Mouse (Mus musculus) C2C12 (cell line): ENCODE measurements at regions not wholly inside any gene's neighbourhood (a gene's known extent, or its start where the extent isn't known, plus 50 kb on each side); places are given as distances from the start of the nearest gene placed in this dataset. TPM values are rescaled to one million over a fixed set of nuclear protein-coding genes. Genes with fewer than 3 reads are reported as not detected.

ENCODE experiments used
- H3K27me3 ChIP-seq: one replicate; pipeline ENCODE4 v1.6.1; 2011; ENCODE audit not compliant: control insufficient read depth, insufficient read depth, insufficient read length
- H3K36me3 ChIP-seq: one replicate; pipeline ENCODE4 v1.6.1; 2011; ENCODE audit not compliant: control insufficient read depth, insufficient read depth
- H3K4me3 ChIP-seq: one replicate; pipeline ENCODE4 v1.5.1; 2011; ENCODE audit warnings: mild to moderate bottlenecking, control low read depth; ENCODE audit not compliant: poor library complexity, insufficient read depth, severe bottlenecking
- H3K79me2 ChIP-seq: one replicate; pipeline ENCODE4 v1.6.1; 2011; ENCODE audit not compliant: control insufficient read depth, insufficient read depth
- H3K79me3 ChIP-seq: one replicate; pipeline ENCODE4 v1.6.1; 2011; ENCODE audit warnings: low read depth, control low read depth
- H3ac ChIP-seq: one replicate; pipeline ENCODE3; 2011; ENCODE audit warnings: low read depth; ENCODE audit not compliant: control insufficient read depth, insufficient read length
- CEBPB ChIP-seq: IDR thresholded peaks from one replicate; pipeline ENCODE4 v1.6.1; 2011; ENCODE audit warnings: low read depth, mild to moderate bottlenecking, control low read depth, moderate library complexity
- CTCF ChIP-seq: IDR thresholded peaks from one replicate; pipeline ENCODE4 v1.5.1; 2011; ENCODE audit not compliant: control insufficient read depth, insufficient read depth, insufficient read length
- FOSL1 ChIP-seq: IDR thresholded peaks from one replicate; pipeline ENCODE4 v1.8.0; 2011; ENCODE audit warnings: mild to moderate bottlenecking, low read length; ENCODE audit not compliant: poor library complexity, insufficient read depth, severe bottlenecking
- MAX ChIP-seq: IDR thresholded peaks from one replicate; pipeline ENCODE4 v1.6.1; 2011; ENCODE audit warnings: mild to moderate bottlenecking, control low read depth
- MYOD1 ChIP-seq: IDR thresholded peaks from one replicate; pipeline ENCODE4 v1.6.1; 2011; ENCODE audit warnings: low read depth; ENCODE audit not compliant: control insufficient read depth, insufficient read length
- MYOG ChIP-seq: IDR thresholded peaks from one replicate; pipeline ENCODE4 v1.6.1; 2011; ENCODE audit not compliant: control insufficient read depth, insufficient read length; ENCODE audit errors: extremely low read depth
- USF1 ChIP-seq: IDR thresholded peaks from one replicate; pipeline ENCODE4 v1.6.1; 2011; ENCODE audit warnings: low read depth, mild to moderate bottlenecking, control low read depth, moderate library complexity
- microRNA-seq: library from miRNA; unstranded; fragments of <30 nt; microRNA quantifications from one replicate; pipeline ENCODE4, GENCODE M21; 2019; ENCODE audit warnings: borderline microRNAs expressed

GRCm38 (mm10) chr1:67894749-67895293 is 772.0 kb downstream of the Cps1 start:
- TF ChIP-seq USF1 (no peak), MYOD1 (no peak), CTCF (no peak), CEBPB (no peak), FOSL1 (no peak), MAX (no peak), MYOG (no peak)
- no peak overlapping the region for H3ac ChIP-seq

GRCm38 (mm10) chr1:67935762-67936500 is 813.1 kb downstream of the Cps1 start:
- H3K79me3 ChIP-seq: no peaks in the 10 kb centered on the region
- H3K27me3 ChIP-seq: no peaks in the 10 kb centered on the region
- H3ac ChIP-seq: no peak overlapping the region
- no peaks in the 10 kb centered on the region for H3K79me2 ChIP-seq
- no peak for TF ChIP-seq CEBPB
- TF ChIP-seq MYOD1: no peak
- TF ChIP-seq CTCF: no peak
- TF ChIP-seq MAX: no peak
- TF ChIP-seq FOSL1: no peak
- no peak for TF ChIP-seq USF1
- no peak for TF ChIP-seq MYOG
- no peaks in the 10 kb centered on the region for H3K36me3 ChIP-seq
- H3K4me3 ChIP-seq: no peak overlapping the region

More at GRCm38 (mm10) chr1:67894749-67895293, 772.0 kb downstream of the Cps1 start:
- Histone ChIP-seq H3K36me3 (no peaks in the 10 kb centered on the region), H3K79me3 (no peaks in the 10 kb centered on the region), H3K79me2 (no peaks in the 10 kb centered on the region), H3K4me3 (no peak overlapping the region), H3K27me3 (no peaks in the 10 kb centered on the region)

GRCm38 (mm10) chr1:67981386-67981785 is 858.6 kb downstream of the Cps1 start:
- Histone ChIP-seq H3ac (no peak overlapping the region), H3K27me3 (no peaks in the 10 kb centered on the region), H3K79me2 (no peaks in the 10 kb centered on the region), H3K4me3 (no peak overlapping the region), H3K79me3 (no peaks in the 10 kb centered on the region), H3K36me3 (no peaks in the 10 kb centered on the region)
- TF ChIP-seq MYOD1: no peak
- TF ChIP-seq MAX: no peak
- TF ChIP-seq MYOG: no peak
- no peak for TF ChIP-seq USF1
- no peak for TF ChIP-seq CEBPB
- no peak for TF ChIP-seq CTCF
- no peak for TF ChIP-seq FOSL1

Small RNA genes in the stretch of these regions (microRNA-seq; reads per million reads assigned to microRNA genes)
- not detected for gene Gm23189
